Mouse (Mus musculus): ENCODE results near the gene Scd1. TPM values are rescaled to one million over a fixed set of nuclear protein-coding genes. Genes with fewer than 3 reads are reported as not detected.

Scd1 gene
- 3.0 and 3.6 TPM in 2 replicates for polyA plus RNA-seq (2012)

DNA sequence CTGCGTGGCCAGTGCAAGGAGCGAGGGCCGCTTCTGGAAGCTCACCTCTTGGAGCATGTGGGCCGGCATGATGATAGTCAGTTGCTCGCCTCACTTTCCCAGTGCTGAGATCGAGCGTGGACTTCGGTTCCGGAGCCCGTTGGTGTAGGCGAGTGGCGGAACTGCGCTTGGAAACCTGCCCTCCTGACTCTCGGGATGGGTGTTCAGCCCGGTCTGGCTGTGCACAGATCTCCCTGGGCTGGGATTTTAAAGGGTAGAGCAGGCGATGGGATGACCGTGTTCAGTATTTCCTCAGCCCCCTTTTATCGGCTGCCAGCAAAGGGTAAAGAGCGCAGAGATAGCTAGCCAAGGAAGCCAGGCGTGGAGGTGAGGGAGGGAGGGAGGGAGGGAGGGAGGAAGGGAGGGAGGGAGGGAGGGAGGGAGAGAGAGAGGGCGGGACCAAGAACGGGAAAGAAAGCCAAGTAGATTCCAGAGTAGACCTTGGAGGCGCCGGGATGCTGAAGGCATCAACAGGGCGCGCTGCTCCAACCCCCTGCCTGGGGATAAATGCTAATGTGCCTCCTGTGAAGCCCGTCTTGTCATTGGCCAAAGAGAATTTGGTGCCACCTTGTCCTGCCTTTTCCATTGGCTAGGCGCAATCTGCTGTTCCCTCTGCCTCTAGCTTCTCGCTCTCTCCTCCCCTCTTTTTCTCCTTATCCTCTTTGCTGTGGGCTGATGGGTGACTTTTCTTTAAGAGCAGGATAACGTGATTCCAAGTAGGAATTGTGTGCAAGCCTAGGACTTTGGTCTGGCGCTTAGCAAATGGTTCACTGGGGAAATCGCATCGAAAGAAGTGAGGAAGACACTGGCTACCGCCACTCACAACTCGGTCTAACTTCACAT, at the start of gene Scd1:
TSS of gene Scd1 (minus strand) at position 539 of the 882 bp plus-strand sequence.
- no peak for TF ChIP-seq GATA1 (IDR thresholded peaks at IDR 0.05; ENCODE audit: low read length)

DNA sequence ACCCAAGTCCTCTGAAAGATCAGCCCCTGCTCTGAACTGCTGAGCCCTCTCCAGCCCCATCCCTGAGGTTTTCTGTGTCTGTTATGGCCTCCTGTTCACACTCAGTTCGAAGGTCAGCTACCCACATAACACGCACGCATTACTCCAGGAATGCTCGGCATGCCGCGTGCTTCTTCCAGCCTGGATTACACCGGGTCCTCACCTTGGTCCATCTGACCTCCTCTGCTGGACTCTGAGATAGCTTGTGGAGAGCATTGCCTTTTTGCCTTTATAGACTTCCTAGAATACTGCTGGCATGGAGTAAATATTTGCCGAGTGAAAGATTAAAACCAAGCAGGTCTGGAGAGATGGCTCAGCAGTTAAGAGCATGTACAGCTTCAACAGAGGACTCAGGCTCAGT, 47.7 kb upstream of the Scd1 start:
- TF ChIP-seq GATA1 (IDR thresholded peaks at IDR 0.05; ENCODE audit: low read length), result no peak

- no peak for TF ChIP-seq GATA1 (IDR thresholded peaks at IDR 0.05; ENCODE audit: low read length)
Observed at GRCm38 (mm10) chr19:44454862-44455261, 47.2 kb upstream of the Scd1 start.

DNA sequence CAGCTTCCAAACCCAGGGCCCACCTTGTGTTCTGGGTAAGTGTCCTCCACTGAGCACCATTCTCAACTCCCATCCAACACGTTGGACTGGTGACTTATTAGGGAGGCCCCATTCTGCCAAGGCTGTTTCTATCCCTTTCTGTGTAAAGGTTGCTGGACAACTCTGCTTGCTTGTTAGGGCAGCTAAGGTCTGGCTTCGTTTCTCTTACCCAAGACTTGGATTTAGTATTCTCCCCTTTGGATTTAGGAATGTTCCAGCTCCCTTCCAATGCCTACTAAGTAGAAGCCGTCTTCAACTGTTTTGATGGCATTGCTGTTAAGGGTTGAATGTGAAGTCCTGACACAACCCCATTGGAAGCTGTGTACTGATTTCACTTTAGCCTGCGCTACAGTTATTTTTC, 40.2 kb upstream of the Scd1 start:
- TF ChIP-seq GATA1 (IDR thresholded peaks at IDR 0.05; ENCODE audit: low read length), result no peak

GRCm38 (mm10) chr19:44445755-44446154, 38.1 kb upstream of the Scd1 start:
- TF ChIP-seq GATA1 (IDR thresholded peaks at IDR 0.05; ENCODE audit: low read length), result no peak

DNA sequence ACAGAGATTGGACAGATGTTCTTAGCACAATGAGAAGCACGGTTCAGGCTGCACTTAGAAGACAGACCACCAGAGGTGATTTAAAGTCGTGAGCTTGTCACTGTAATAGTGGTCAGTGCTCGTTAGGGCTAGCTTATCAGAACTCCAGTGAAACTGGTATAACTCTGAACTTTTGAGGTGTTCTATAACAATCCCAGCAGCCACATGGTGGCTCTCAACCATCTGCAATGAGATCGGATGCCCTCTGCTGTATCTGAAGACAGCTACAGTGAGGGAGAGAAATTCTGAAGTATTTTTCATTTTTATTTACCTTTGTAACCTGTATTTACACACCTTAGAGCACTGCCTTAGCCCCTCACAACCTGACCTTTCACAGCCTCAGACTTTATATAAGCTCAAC, 31.6 kb upstream of the Scd1 start:
- no peak for TF ChIP-seq GATA1 (IDR thresholded peaks at IDR 0.05; ENCODE audit: low read length)

DNA sequence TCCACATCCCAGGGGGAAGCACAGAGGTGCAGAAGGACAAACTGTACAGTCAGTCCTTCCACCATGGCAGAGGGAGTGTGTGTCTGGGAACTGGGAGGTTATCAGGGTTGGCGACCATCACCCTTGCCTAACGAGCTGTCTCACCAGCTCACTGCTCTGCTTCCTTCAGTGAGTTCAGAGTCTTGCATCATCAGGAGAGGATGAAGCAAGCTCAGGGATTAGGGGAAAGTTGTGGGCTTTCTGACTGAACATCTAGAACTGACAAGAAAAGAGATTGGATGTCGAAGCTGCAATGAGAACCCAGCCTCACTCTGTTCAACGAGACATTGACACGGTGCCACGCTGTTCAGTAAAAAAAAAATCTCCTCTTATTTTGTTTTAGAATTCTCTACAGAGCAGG, 30.3 kb upstream of the Scd1 start:
- TF ChIP-seq GATA1 (IDR thresholded peaks at IDR 0.05; ENCODE audit: low read length), result no peak

DNA sequence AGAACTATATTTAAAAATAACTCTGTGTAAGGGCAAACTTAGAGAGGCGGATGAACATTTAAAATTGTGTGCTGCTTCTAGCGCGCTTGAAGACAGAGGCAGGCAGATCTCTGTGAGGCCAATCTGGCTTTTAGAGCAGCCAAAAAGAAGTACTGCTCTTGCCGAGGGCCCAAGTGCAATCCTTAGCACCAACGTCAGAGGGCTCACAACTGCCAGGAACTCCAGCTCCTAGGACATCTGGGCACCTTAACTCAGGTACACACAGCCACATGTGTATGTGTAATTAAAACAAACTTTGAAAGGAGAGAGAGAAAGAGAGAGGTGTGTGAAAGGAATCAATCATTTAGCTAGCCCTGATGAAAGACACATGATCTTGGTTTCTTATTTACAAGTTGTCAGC, 24.4 kb upstream of the Scd1 start:
- TF ChIP-seq GATA1 (IDR thresholded peaks at IDR 0.05; ENCODE audit: low read length), result no peak

- TF ChIP-seq GATA1 (IDR thresholded peaks at IDR 0.05; ENCODE audit: low read length), result no peak
Observed at GRCm38 (mm10) chr19:44427721-44428120, 20.0 kb upstream of the Scd1 start.

DNA sequence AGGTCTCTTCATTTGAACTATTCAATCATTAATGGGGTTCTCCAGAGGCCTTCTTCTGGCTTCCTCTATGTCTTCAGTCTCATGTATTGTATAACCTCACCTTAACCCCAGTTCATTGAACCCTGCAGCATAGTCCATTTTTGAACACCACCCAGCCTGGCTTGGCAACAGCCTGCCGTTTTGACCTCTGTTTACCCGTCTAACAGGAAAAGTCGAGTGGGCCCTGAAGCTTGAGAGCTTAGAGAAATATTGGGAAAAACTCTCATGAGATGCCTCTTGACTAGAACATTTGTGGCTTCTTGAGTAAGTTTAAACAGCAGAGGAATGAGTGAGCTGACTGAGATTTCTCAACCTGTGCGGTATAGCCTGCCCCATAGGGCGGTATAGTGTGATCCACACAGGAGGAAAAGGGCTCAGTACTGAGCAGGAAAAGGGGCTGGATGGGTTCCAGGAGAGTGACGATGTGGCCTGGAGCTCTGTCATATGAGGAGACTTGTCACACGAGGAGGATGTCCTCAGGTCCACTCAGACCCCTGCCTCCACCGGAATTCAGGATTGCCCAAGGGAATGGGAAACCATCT, 14.5 kb upstream of the Scd1 start:
- TF ChIP-seq GATA1 (IDR thresholded peaks at IDR 0.05; ENCODE audit: low read length), result no peak

DNA sequence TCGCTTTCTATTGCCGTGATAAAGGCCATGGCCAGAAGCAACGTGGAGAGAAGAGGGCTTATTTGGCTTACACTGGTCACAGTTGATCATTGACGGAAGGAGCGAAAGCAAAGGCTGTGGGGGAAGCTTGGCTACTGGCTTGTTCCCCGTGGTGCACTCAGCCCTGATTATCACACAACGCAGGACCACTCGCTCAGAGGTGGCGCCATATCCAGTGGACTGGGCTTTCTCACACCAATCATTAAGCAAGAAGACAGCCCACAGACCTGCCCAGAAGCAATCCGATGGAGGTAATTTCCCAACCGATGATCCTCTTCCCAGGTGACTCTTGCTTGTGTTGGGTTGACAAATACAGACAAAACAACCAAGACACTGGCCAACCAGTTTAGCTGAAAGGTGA, 11.9 kb upstream of the Scd1 start:
- TF ChIP-seq GATA1 (IDR thresholded peaks at IDR 0.05; ENCODE audit: low read length), result no peak

GRCm38 (mm10) chr19:44418945-44419344, 11.3 kb upstream of the Scd1 start:
- TF ChIP-seq GATA1 (IDR thresholded peaks at IDR 0.05; ENCODE audit: low read length), result no peak

DNA sequence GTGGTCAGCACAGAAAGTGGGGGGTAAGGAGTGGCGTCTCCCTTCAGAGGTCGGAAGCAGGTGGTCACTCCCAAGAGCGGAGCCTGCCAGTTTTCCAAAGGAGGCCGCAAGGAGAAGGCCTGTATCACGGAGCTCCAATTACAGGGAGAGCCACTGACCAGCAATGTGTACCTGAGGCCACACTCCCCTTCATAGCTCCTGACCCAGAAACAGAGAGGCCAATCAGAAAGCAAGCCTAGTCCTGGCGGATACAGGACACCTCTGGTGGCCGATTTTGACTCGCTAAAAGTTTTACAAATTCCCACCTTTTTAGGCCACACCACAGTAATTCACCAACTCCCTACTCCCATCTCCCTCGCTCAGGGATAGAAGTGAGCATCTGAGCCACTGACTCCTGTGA, 10.9 kb upstream of the Scd1 start:
- TF ChIP-seq GATA1 (IDR thresholded peaks at IDR 0.05; ENCODE audit: low read length), result no peak

DNA sequence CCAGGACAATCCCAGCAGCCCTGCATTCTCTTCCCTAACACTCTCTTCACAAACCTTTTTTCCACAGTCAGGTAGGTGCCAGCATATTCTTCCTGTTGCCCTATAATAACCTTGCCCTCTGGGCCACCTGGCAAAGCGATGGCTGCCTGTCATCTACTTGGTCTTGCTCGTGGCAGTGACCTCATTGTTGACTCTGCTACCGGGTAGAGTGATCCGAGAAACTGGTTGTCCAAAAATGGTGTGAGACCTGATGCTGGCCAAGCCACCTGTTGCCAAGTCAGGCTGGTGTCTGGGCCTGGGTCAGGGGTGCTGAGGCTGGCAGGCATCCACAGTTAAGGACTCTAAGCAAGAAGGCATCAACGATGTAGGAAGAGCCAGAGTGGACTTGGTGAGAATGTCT, 10.4 kb upstream of the Scd1 start:
- no peak for TF ChIP-seq GATA1 (IDR thresholded peaks at IDR 0.05; ENCODE audit: low read length)

- TF ChIP-seq GATA1 (IDR thresholded peaks at IDR 0.05; ENCODE audit: low read length), result no peak
Observed at GRCm38 (mm10) chr19:44417448-44417847, 9.8 kb upstream of the Scd1 start.

DNA sequence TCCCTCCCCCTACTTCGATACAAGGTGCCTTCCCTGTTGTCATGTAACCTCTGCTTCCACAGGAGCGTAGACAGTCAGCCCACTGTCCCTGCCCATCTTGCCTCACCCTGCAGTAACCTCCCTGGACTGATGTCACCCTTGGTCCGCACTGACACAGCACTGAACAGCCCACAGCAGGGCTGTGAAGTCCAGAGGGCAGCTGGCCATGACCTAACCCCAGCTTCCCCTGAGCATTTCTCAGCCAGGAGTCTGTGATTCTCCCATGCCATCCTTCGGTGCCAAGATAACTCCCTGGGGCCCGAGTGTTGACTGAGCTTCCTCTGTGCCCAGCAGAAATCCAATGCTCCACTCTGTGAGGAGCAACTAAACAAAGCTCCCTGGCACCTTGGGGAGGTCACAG, 8.6 kb upstream of the Scd1 start:
- no peak for TF ChIP-seq GATA1 (IDR thresholded peaks at IDR 0.05; ENCODE audit: low read length)

DNA sequence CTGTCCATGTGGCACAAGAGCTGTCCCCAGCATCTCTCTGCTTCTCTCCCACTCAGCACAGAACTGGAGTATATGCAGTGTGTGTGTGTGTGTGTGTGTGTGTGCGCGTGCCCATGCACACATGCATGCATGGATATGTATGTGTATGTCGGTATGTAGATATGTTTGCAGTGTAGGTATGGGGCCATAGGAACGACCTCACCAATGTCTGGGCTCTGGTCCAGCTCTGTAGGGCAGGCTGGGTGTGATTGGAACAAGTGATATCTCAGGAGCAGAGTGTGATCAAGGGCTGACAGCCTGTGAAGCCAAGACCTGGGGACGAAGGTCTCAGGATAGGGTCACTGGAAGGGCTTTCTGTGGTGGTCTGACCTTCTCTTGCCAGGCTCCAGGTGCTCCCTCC, 7.8 kb upstream of the Scd1 start:
- TF ChIP-seq GATA1 (IDR thresholded peaks at IDR 0.05; ENCODE audit: low read length), result no peak
